In genomic region chr9:96529961-96530673, GRCm38 (mm10) we compare ENCODE assay signal across 11 mouse cellular contexts. TPM values are rescaled to one million over a fixed set of nuclear protein-coding genes. Genes with fewer than 3 reads are reported as not detected.
A peak's percentile ranks its signal among the peaks of the same experiment; 100 is the strongest.
DNase-seq lines count a peak whose midpoint lies in the region; ATAC-seq lines count a peak whose summit lies in the region.
"Had no signal": no experiment of that assay in that cellular context is flagged by ENCODE, and none has a peak within 500 bp of the region (broad histone marks: within the 10 kb centered on the region; RNA-seq: fewer than 3 reads in every experiment).

No protein-coding gene starts in this region.

- no peak overlapping the region for H3K4me2 ChIP-seq in forebrain, embryonic 13.5 days
- H3K4me2 ChIP-seq in lung, embryonic 15.5 days = no peak overlapping the region
- peak overlapping the region; percentile 12; the same call in 1 of the 2 replicates for H3K4me2 ChIP-seq in embryonic facial prominence, embryonic 15.5 days (replicated peaks)
- H3K4me2 ChIP-seq in neural tube, embryonic 15.5 days = peak overlapping the region; percentile 43
- H3K4me2 ChIP-seq: midbrain, embryonic 13.5 days had no signal

- no peak for DNase-seq in forebrain, embryonic 10.5 days (ENCODE audit: extremely low spot score, low spot score)
- no peak for DNase-seq in lung, postnatal 36 days
- no peak for DNase-seq in midbrain, embryonic 10.5 days (ENCODE audit: low spot score)
- DNase-seq in right cerebral cortex, postnatal 36 days (ENCODE audit: low spot score in 2 of 2) = no peak
- DNase-seq: retina, postnatal 1 day had no signal

- no peaks in the 10 kb centered on the region for H3K36me3 ChIP-seq in forebrain, embryonic 13.5 days (ENCODE audit: poor library complexity, severe bottlenecking)
- no peaks in the 10 kb centered on the region for H3K36me3 ChIP-seq in forebrain, embryonic 10.5 days (replicated peaks)
- H3K36me3 ChIP-seq in lung, embryonic 15.5 days = no peaks in the 10 kb centered on the region
- H3K36me3 ChIP-seq in embryonic facial prominence, embryonic 15.5 days = no peaks in the 10 kb centered on the region
- H3K36me3 ChIP-seq in neural tube, embryonic 15.5 days = no peaks in the 10 kb centered on the region
- no peaks in the 10 kb centered on the region for H3K36me3 ChIP-seq in midbrain, embryonic 10.5 days
- H3K36me3 ChIP-seq: midbrain, embryonic 13.5 days had no signal

- no peak overlapping the region for H3K4me3 ChIP-seq in forebrain, embryonic 13.5 days
- H3K4me3 ChIP-seq in forebrain, embryonic 10.5 days = no peak overlapping the region
- no peak overlapping the region for H3K4me3 ChIP-seq in lung, embryonic 15.5 days
- 0 out of 2 replicates have a peak overlapping the region, but pooled peaks have one; percentile 1 for H3K4me3 ChIP-seq in embryonic facial prominence, embryonic 15.5 days (replicated peaks)
- H3K4me3 ChIP-seq in neural tube, embryonic 15.5 days (replicated peaks) = peak overlapping the region; percentile 25
- no peak overlapping the region for H3K4me3 ChIP-seq in midbrain, embryonic 10.5 days
- H3K4me3 ChIP-seq: midbrain, embryonic 13.5 days had no signal

- no peaks in the 10 kb centered on the region for H3K9me3 ChIP-seq in forebrain, embryonic 13.5 days (replicated peaks)
- no peaks in the 10 kb centered on the region for H3K9me3 ChIP-seq in forebrain, embryonic 10.5 days
- H3K9me3 ChIP-seq in lung, embryonic 15.5 days = no peaks in the 10 kb centered on the region
- H3K9me3 ChIP-seq in embryonic facial prominence, embryonic 15.5 days (replicated peaks) = no peaks in the 10 kb centered on the region
- H3K9me3 ChIP-seq in neural tube, embryonic 15.5 days (replicated peaks) = no peaks in the 10 kb centered on the region
- H3K9me3 ChIP-seq in midbrain, embryonic 10.5 days (replicated peaks) = no peaks in the 10 kb centered on the region
- H3K9me3 ChIP-seq: midbrain, embryonic 13.5 days had no signal

- no peak overlapping the region for H3K27ac ChIP-seq in forebrain, embryonic 13.5 days
- no peak overlapping the region for H3K27ac ChIP-seq in forebrain, embryonic 10.5 days
- H3K27ac ChIP-seq in lung, embryonic 15.5 days = peak overlapping the region; percentile 59
- no peak overlapping the region for H3K27ac ChIP-seq in embryonic facial prominence, embryonic 15.5 days (replicated peaks)
- no peak overlapping the region for H3K27ac ChIP-seq in neural tube, embryonic 15.5 days (replicated peaks)
- no peak overlapping the region for H3K27ac ChIP-seq in midbrain, embryonic 10.5 days (replicated peaks)
- H3K27ac ChIP-seq: liver, embryonic 14.5 days; midbrain, embryonic 13.5 days had no signal

- WGBS in forebrain, embryonic 13.5 days = 69% methylated on average over 10 of the region's 10 CpGs
- 78% methylated on average over 10 of the region's 10 CpGs for WGBS in forebrain, embryonic 10.5 days
- WGBS in lung, embryonic 15.5 days = 65% methylated on average over 10 of the region's 10 CpGs
- 54% methylated on average over 10 of the region's 10 CpGs for WGBS in embryonic facial prominence, embryonic 15.5 days
- WGBS in neural tube, embryonic 15.5 days = 45% methylated on average over 10 of the region's 10 CpGs
- 82% methylated on average over 10 of the region's 10 CpGs for WGBS in midbrain, embryonic 10.5 days

- no peaks in the 10 kb centered on the region for H3K27me3 ChIP-seq in forebrain, embryonic 13.5 days
- no peaks in the 10 kb centered on the region for H3K27me3 ChIP-seq in forebrain, embryonic 10.5 days (ENCODE audit: poor library complexity, severe bottlenecking)
- no peaks in the 10 kb centered on the region for H3K27me3 ChIP-seq in lung, embryonic 15.5 days
- no peaks in the 10 kb centered on the region for H3K27me3 ChIP-seq in embryonic facial prominence, embryonic 15.5 days
- no peaks in the 10 kb centered on the region for H3K27me3 ChIP-seq in neural tube, embryonic 15.5 days (replicated peaks)
- no peaks in the 10 kb centered on the region for H3K27me3 ChIP-seq in midbrain, embryonic 10.5 days (ENCODE audit: low read depth, poor library complexity, severe bottlenecking)
- H3K27me3 ChIP-seq: midbrain, embryonic 13.5 days had no signal

- no peak overlapping the region for H3K9ac ChIP-seq in forebrain, embryonic 13.5 days
- no peak overlapping the region for H3K9ac ChIP-seq in lung, embryonic 15.5 days
- no peak overlapping the region for H3K9ac ChIP-seq in embryonic facial prominence, embryonic 15.5 days
- H3K9ac ChIP-seq in neural tube, embryonic 15.5 days (replicated peaks) = no peak overlapping the region
- H3K9ac ChIP-seq: liver, embryonic 14.5 days; midbrain, embryonic 13.5 days had no signal

- 0 out of 2 replicates have a peak, but pooled peaks have one; percentile 55 for ATAC-seq in forebrain, embryonic 13.5 days
- ATAC-seq in lung, embryonic 15.5 days (ENCODE audit: borderline replicate concordance, extremely low read depth, low FRiP score, low TSS enrichment) = no peak
- no peak for ATAC-seq in embryonic facial prominence, embryonic 15.5 days (ENCODE audit: insufficient number of reproducible peaks, low FRiP score, low TSS enrichment, low read depth)
- peak; percentile 17; the same call in 1 of the 2 replicates for ATAC-seq in neural tube, embryonic 15.5 days (ENCODE audit: low FRiP score)
- ATAC-seq: midbrain, embryonic 13.5 days had no signal

- peaks cover 10% of the 10 kb centered on the region; the same call in 1 of the 2 replicates for H3K4me1 ChIP-seq in forebrain, embryonic 13.5 days
- peaks cover 4% of the 10 kb centered on the region for H3K4me1 ChIP-seq in forebrain, embryonic 10.5 days
- H3K4me1 ChIP-seq in lung, embryonic 15.5 days = peaks cover 37% of the 10 kb centered on the region
- peaks cover 19% of the 10 kb centered on the region for H3K4me1 ChIP-seq in embryonic facial prominence, embryonic 15.5 days
- peaks cover 17% of the 10 kb centered on the region for H3K4me1 ChIP-seq in neural tube, embryonic 15.5 days
- H3K4me1 ChIP-seq in midbrain, embryonic 10.5 days = peaks cover 5% of the 10 kb centered on the region

RNA-seq across cellular contexts. Expression of gene Gm28729, which starts 5.1 kb away (rescaled TPM):
- polyA plus RNA-seq in forebrain, embryonic 13.5 days (2015; fragmentation: Nextera tagmentation; extraction: Ambion mirVana) = 0.10 and 0.14 TPM in 2 replicates
- polyA plus RNA-seq in forebrain, embryonic 10.5 days (2016; fragmentation: Nextera tagmentation; extraction: Ambion mirVana) = not detected in 2 replicates
- 0.39 and 0.65 TPM in 2 replicates for polyA plus RNA-seq in lung, embryonic 15.5 days (2015; fragmentation: Nextera tagmentation; extraction: Ambion mirVana)
- polyA plus RNA-seq in embryonic facial prominence, embryonic 15.5 days (2015; fragmentation: Nextera tagmentation; extraction: Ambion mirVana) = 1.0 and 2.4 TPM in 2 replicates
- not detected in 2 replicates for polyA plus RNA-seq in neural tube, embryonic 15.5 days (2015; fragmentation: Nextera tagmentation; extraction: Ambion mirVana)
- polyA plus RNA-seq in midbrain, embryonic 10.5 days (2016; fragmentation: Nextera tagmentation; extraction: Ambion mirVana) = not detected in 2 replicates
- polyA plus RNA-seq: midbrain, embryonic 13.5 days had no signal

RNA-seq across cellular contexts. Expression of gene Rnf7, which starts 51.6 kb away (rescaled TPM):
- polyA plus RNA-seq in forebrain, embryonic 13.5 days (2015; fragmentation: Nextera tagmentation; extraction: Ambion mirVana) = 235 and 239 TPM in 2 replicates
- 269 and 273 TPM in 2 replicates for polyA plus RNA-seq in forebrain, embryonic 10.5 days (2016; fragmentation: Nextera tagmentation; extraction: Ambion mirVana)
- polyA plus RNA-seq in lung, embryonic 15.5 days (2015; fragmentation: Nextera tagmentation; extraction: Ambion mirVana) = 200 and 209 TPM in 2 replicates
- polyA plus RNA-seq in embryonic facial prominence, embryonic 15.5 days (2015; fragmentation: Nextera tagmentation; extraction: Ambion mirVana) = 205 and 210 TPM in 2 replicates
- 215 and 221 TPM in 2 replicates for polyA plus RNA-seq in neural tube, embryonic 15.5 days (2015; fragmentation: Nextera tagmentation; extraction: Ambion mirVana)
- polyA plus RNA-seq in midbrain, embryonic 10.5 days (2016; fragmentation: Nextera tagmentation; extraction: Ambion mirVana) = 280 and 283 TPM in 2 replicates

Comparison
In these comparisons a context has a peak if more than half of its experiments do, and no peak if none do; other contexts are left out.
1. ATAC-seq: peak in forebrain, embryonic 13.5 days (single experiment) and neural tube, embryonic 15.5 days (single experiment); none in lung, embryonic 15.5 days (single experiment) and embryonic facial prominence, embryonic 15.5 days (single experiment).
2. H3K4me2 ChIP-seq: peak in embryonic facial prominence, embryonic 15.5 days (single experiment) and neural tube, embryonic 15.5 days (single experiment); none in forebrain, embryonic 13.5 days (single experiment) and lung, embryonic 15.5 days (single experiment).
3. H3K4me3 ChIP-seq: peak in embryonic facial prominence, embryonic 15.5 days (single experiment) and neural tube, embryonic 15.5 days (single experiment); none in forebrain, embryonic 13.5 days (single experiment), forebrain, embryonic 10.5 days (single experiment), lung, embryonic 15.5 days (single experiment) and midbrain, embryonic 10.5 days (single experiment).